ENCODE assay signal across 7 mouse cellular contexts in genomic region chr1:172311248-172311906, GRCm38 (mm10). TPM values are rescaled to one million over a fixed set of nuclear protein-coding genes. Genes with fewer than 3 reads are reported as not detected.
DNase-seq lines count a peak whose midpoint lies in the region; ATAC-seq and TF ChIP-seq lines count a peak whose summit lies in the region.

No protein-coding gene starts in this region.

- peaks cover 19% of the 10 kb centered on the region for H3K27me3 ChIP-seq in megakaryocyte, embryonic 14.5 days (replicated peaks)
- H3K27me3 ChIP-seq in small intestine, adult 2 months (ENCODE audit: control insufficient read depth, insufficient read depth, low read length), result no peaks in the 10 kb centered on the region

- intact Hi-C loops in heart, postnatal 14 days (cut with DNase I), result loop anchor here (5.0 to 10.0 kb wide), 2 partner anchors 264 to 497 kb away; no protein-coding TSS in a partner anchor

- no peak for TF ChIP-seq CTCF in small intestine, adult 2 months (IDR thresholded peaks at IDR 0.05; ENCODE audit: extremely low read depth, insufficient read length, insufficient replicate concordance, low read depth, low read length)

- peak overlapping the region; percentile 99 for H3K4me3 ChIP-seq in megakaryocyte, embryonic 14.5 days (replicated peaks)
- peak overlapping the region; percentile 70 for H3K4me3 ChIP-seq in small intestine, adult 2 months (ENCODE audit: low read depth, low read length)

- H3K27ac ChIP-seq in small intestine, adult 2 months (ENCODE audit: insufficient read depth, low read depth, low read length), result peak overlapping the region; percentile 98

- H3K36me3 ChIP-seq in megakaryocyte, embryonic 14.5 days (replicated peaks; ENCODE audit: low read length), result peaks cover 6% of the 10 kb centered on the region
- H3K36me3 ChIP-seq in small intestine, adult 2 months (ENCODE audit: control insufficient read depth, insufficient read depth, low read length), result no peaks in the 10 kb centered on the region

- no peaks in the 10 kb centered on the region for H3K9me3 ChIP-seq in megakaryocyte, embryonic 14.5 days

- peaks cover 66% of the 10 kb centered on the region for H3K4me1 ChIP-seq in megakaryocyte, embryonic 14.5 days
- H3K4me1 ChIP-seq in small intestine, adult 2 months (ENCODE audit: control insufficient read depth, insufficient read depth, insufficient read length, low read length), result peaks cover 13% of the 10 kb centered on the region; the same call in 1 of the 2 replicates

- DNase-seq in MEL-GATA-1-ER (ENCODE audit: extremely low read depth, low read depth), result peak; percentile 86
- DNase-seq in adrenal gland, postnatal 36 days, result peak; percentile 79 to 81
- DNase-seq in heart, postnatal 14 days, result peak; percentile 62 to 65
- peak; percentile 82 to 86 for DNase-seq in kidney, postnatal 36 days

- WGBS in small intestine, adult 2 months, result under 1% methylated on average over 23 of the region's 23 CpGs

- 0 out of 2 replicates have a peak, but pooled peaks have one; percentile 17 for ATAC-seq in erythroblast, adult 5-6 weeks (replicated peaks; ENCODE audit: low FRiP score, poor library complexity, severe bottlenecking)

- no peak for TF ChIP-seq POLR2A in small intestine, adult 2 months (IDR thresholded peaks at IDR 0.05; ENCODE audit: low read depth, low read length)

RNA-seq across cellular contexts. Expression of gene Atp1a2, which starts 13.5 kb away (rescaled TPM):
- 100 to 1,000 TPM; 134 to 155 TPM for total RNA-seq in adrenal gland, postnatal 36 days (2021)
- not detected in 2 replicates for total RNA-seq in erythroblast, adult 5-6 weeks (2015; ENCODE audit: low replicate concordance)
- not detected in 2 replicates for total RNA-seq in erythroblast, adult 5-6 weeks (2017; ENCODE audit: low replicate concordance)
- total RNA-seq in heart, postnatal 14 days (2021), result 100 to 1,000 TPM; 448 to 458 TPM
- polyA plus RNA-seq in megakaryocyte, embryonic 14.5 days (2012; ENCODE audit: insufficient read depth, low replicate concordance), result 0.03 TPM in 1 of 2 replicates, not detected in the other
- 2.7 and 3.5 TPM in 2 replicates for polyA plus RNA-seq in small intestine, adult 2 months (2012; rRNA removed)

RNA-seq across cellular contexts. Expression of gene Kcnj9, which starts 17.7 kb away (rescaled TPM):
- under 1 TPM in 1 of 2 experiments, not detected in 1; 0.23 TPM for total RNA-seq in adrenal gland, postnatal 36 days (2021)
- not detected in 2 replicates for total RNA-seq in erythroblast, adult 5-6 weeks (2015; ENCODE audit: low replicate concordance)
- total RNA-seq in erythroblast, adult 5-6 weeks (2017; ENCODE audit: low replicate concordance), result 2.1 TPM in 1 of 2 replicates, not detected in the other
- not detected for total RNA-seq in heart, postnatal 14 days (2021)
- polyA plus RNA-seq in megakaryocyte, embryonic 14.5 days (2012; ENCODE audit: insufficient read depth, low replicate concordance), result 0.13 TPM in 1 of 2 replicates, not detected in the other
- polyA plus RNA-seq in small intestine, adult 2 months (2012; rRNA removed), result 0.25 TPM in 1 of 2 replicates, not detected in the other

RNA-seq across cellular contexts. Expression of gene Kcnj10, which starts 29.6 kb away (rescaled TPM):
- under 1 TPM; 0.46 to 0.56 TPM for total RNA-seq in adrenal gland, postnatal 36 days (2021)
- total RNA-seq in erythroblast, adult 5-6 weeks (2015; ENCODE audit: low replicate concordance), result 5.6 and 11.7 TPM in 2 replicates
- total RNA-seq in erythroblast, adult 5-6 weeks (2017; ENCODE audit: low replicate concordance), result 0.85 and 2.8 TPM in 2 replicates
- total RNA-seq in heart, postnatal 14 days (2021), result under 1 TPM; 0.10 to 0.22 TPM
- polyA plus RNA-seq in megakaryocyte, embryonic 14.5 days (2012; ENCODE audit: insufficient read depth, low replicate concordance), result 0.12 TPM in 1 of 2 replicates, not detected in the other
- polyA plus RNA-seq in small intestine, adult 2 months (2012; rRNA removed), result 0.44 and 0.65 TPM in 2 replicates

RNA-seq across cellular contexts. Expression of gene Igsf8, which starts 49.9 kb away (rescaled TPM):
- total RNA-seq in adrenal gland, postnatal 36 days (2021), result 10 to 100 TPM; 24.9 to 39.2 TPM
- total RNA-seq in erythroblast, adult 5-6 weeks (2015; ENCODE audit: low replicate concordance), result 1.3 and 6.7 TPM in 2 replicates
- total RNA-seq in erythroblast, adult 5-6 weeks (2017; ENCODE audit: low replicate concordance), result 2.0 and 3.1 TPM in 2 replicates
- total RNA-seq in heart, postnatal 14 days (2021), result 10 to 100 TPM; 13.8 to 16.3 TPM
- 18.9 and 46.3 TPM in 2 replicates for polyA plus RNA-seq in megakaryocyte, embryonic 14.5 days (2012; ENCODE audit: insufficient read depth, low replicate concordance)
- polyA plus RNA-seq in small intestine, adult 2 months (2012; rRNA removed), result 52.7 and 90.8 TPM in 2 replicates

RNA-seq across cellular contexts. Expression of gene Atp1a4, which starts 53.2 kb away (rescaled TPM):
- total RNA-seq in adrenal gland, postnatal 36 days (2021), result 1 to 10 TPM in 1 of 2 experiments, under 1 TPM in 1; 0.53 to 1.4 TPM
- not detected in 2 replicates for total RNA-seq in erythroblast, adult 5-6 weeks (2015; ENCODE audit: low replicate concordance)
- not detected in 2 replicates for total RNA-seq in erythroblast, adult 5-6 weeks (2017; ENCODE audit: low replicate concordance)
- not detected for total RNA-seq in heart, postnatal 14 days (2021)
- polyA plus RNA-seq in megakaryocyte, embryonic 14.5 days (2012; ENCODE audit: insufficient read depth, low replicate concordance), result not detected in 2 replicates
- polyA plus RNA-seq in small intestine, adult 2 months (2012; rRNA removed), result not detected in 2 replicates

Comparison
In these comparisons a context has a peak if more than half of its experiments do, and no peak if none do; other contexts are left out.
1. Peak in every context shown above with its lines: DNase-seq, ATAC-seq, H3K4me3 ChIP-seq and H3K27ac ChIP-seq.
2. RNA of gene Atp1a2, which starts 13.5 kb away (total RNA-seq): 448 to 458 TPM in heart, postnatal 14 days and 134 to 155 TPM in adrenal gland, postnatal 36 days; not detected in erythroblast, adult 5-6 weeks; every median in the first group is over 100 times any median in the second.